In the genomic region with DNA sequence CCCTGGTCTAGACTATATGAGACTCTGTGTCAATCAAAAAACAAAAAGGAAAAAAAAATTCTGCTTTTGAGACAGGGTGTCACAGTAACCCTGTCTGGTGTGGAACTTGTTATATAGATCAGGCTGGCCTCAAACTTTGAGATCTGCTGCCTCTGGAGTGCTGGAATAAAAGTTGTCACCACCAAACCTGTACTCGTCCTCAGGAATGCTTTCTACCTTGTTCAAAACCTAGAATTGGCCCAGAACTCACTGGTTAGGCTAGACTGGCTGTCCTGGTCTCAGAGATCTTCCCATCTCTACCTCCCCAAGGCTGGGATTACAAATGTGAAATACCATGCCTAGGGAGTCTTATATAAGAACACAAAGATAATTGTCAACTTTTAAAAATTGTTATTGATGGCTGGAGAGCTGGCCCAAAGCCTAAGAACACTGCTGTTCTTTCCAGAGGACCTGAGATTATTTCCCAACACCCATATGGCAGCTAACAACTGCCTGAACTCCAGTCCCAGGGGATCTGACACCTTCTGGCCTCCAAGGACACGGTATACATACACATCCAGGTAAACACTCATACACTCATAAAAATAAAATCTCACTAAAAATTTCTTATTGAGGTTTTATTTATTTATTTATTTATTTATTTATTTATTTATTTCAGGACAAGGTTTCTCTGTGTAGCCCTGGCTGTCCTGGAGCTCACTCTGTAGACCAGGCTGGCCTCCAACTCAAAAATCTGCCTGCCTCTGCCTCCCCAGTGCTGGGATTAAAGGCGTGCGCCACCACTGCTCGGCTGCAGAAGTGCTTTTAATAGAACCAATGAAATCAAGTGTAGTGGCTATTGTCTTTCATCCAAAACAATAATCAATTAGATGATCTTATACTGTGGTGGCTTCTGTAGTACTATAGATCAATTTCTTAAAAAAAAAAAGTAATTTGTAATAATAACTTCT, we compare ENCODE assay signal across 9 mouse cellular contexts. TPM values are rescaled to one million over a fixed set of nuclear protein-coding genes. Genes with fewer than 3 reads are reported as not detected.
DNase-seq lines count a peak whose midpoint lies in the region; ATAC-seq and TF ChIP-seq lines count a peak whose summit lies in the region.
"Had no signal": no experiment of that assay in that cellular context is flagged by ENCODE, and none has a peak within 500 bp of the region (broad histone marks: within the 10 kb centered on the region; RNA-seq: fewer than 3 reads in every experiment).

No protein-coding gene starts in this region.

- no peak overlapping the region for H3K4me2 ChIP-seq in hindbrain, embryonic 16.5 days (ENCODE audit: low read length)
- H3K4me2 ChIP-seq in hindbrain, embryonic 14.5 days (replicated peaks): peak overlapping the region; percentile 74; the same call in 1 of the 2 replicates
- peak overlapping the region; percentile 70; the same call in 1 of the 2 replicates for H3K4me2 ChIP-seq in midbrain, embryonic 14.5 days (ENCODE audit: low read length)

- intact Hi-C loops in left cerebral cortex, postnatal 14 days (cut with DNase I): loop anchor here (2.0 to 10.0 kb wide), 2 partner anchors 159 to 297 kb away; no protein-coding TSS in a partner anchor

- no peaks in the 10 kb centered on the region for H3K36me3 ChIP-seq in hindbrain, embryonic 10.5 days
- no peaks in the 10 kb centered on the region for H3K36me3 ChIP-seq in hindbrain, embryonic 16.5 days (ENCODE audit: control insufficient read depth, insufficient read depth, low read length)
- H3K36me3 ChIP-seq in hindbrain, embryonic 14.5 days (replicated peaks; ENCODE audit: control insufficient read depth, insufficient read depth): no peaks in the 10 kb centered on the region
- no peaks in the 10 kb centered on the region for H3K36me3 ChIP-seq in midbrain, embryonic 14.5 days (ENCODE audit: control insufficient read depth, insufficient read depth, low read length)

- H3K9ac ChIP-seq in hindbrain, embryonic 16.5 days (ENCODE audit: low read depth, low read length): no peak overlapping the region
- peak overlapping the region; percentile 74; the same call in 1 of the 2 replicates for H3K9ac ChIP-seq in hindbrain, embryonic 14.5 days
- no peak overlapping the region; the same call in 1 of the 2 replicates for H3K9ac ChIP-seq in midbrain, embryonic 14.5 days (replicated peaks; ENCODE audit: low read length)

- H3K27me3 ChIP-seq in hindbrain, embryonic 10.5 days (ENCODE audit: insufficient read depth, poor library complexity, severe bottlenecking): no peaks in the 10 kb centered on the region
- no peaks in the 10 kb centered on the region for H3K27me3 ChIP-seq in hindbrain, embryonic 16.5 days (replicated peaks; ENCODE audit: control insufficient read depth, insufficient read depth, low read length)
- no peaks in the 10 kb centered on the region for H3K27me3 ChIP-seq in hindbrain, embryonic 14.5 days (ENCODE audit: control insufficient read depth, insufficient read depth, low read length)
- H3K27me3 ChIP-seq in midbrain, embryonic 14.5 days (ENCODE audit: control insufficient read depth, insufficient read depth, low read length): no peaks in the 10 kb centered on the region

- peak overlapping the region; percentile 91 for H3K27ac ChIP-seq in hindbrain, embryonic 10.5 days
- H3K27ac ChIP-seq in hindbrain, embryonic 16.5 days (ENCODE audit: low read depth, low read length): no peak overlapping the region
- H3K27ac ChIP-seq in bone marrow macrophage, adult 2 months (ENCODE audit: insufficient read depth, low read depth, low read length): 0 out of 2 replicates have a peak overlapping the region, but pooled peaks have one; percentile 28
- peak overlapping the region; percentile 92 for H3K27ac ChIP-seq in hindbrain, embryonic 14.5 days
- no peak overlapping the region for H3K27ac ChIP-seq in midbrain, embryonic 14.5 days (replicated peaks; ENCODE audit: low read depth, low read length)

- H3K9me3 ChIP-seq in hindbrain, embryonic 10.5 days: no peaks in the 10 kb centered on the region
- H3K9me3 ChIP-seq in hindbrain, embryonic 16.5 days (ENCODE audit: control insufficient read depth, low read length): no peaks in the 10 kb centered on the region
- H3K9me3 ChIP-seq in hindbrain, embryonic 14.5 days (ENCODE audit: control insufficient read depth, low read length): no peaks in the 10 kb centered on the region
- no peaks in the 10 kb centered on the region for H3K9me3 ChIP-seq in midbrain, embryonic 14.5 days (ENCODE audit: control insufficient read depth, low read length)

- 95% methylated on average over 5 of the region's 5 CpGs for WGBS in hindbrain, embryonic 10.5 days
- 91% methylated on average over 5 of the region's 5 CpGs for WGBS in hindbrain, embryonic 16.5 days
- 93% methylated on average over 5 of the region's 5 CpGs for WGBS in hindbrain, embryonic 14.5 days
- 96% methylated on average over 5 of the region's 5 CpGs for WGBS in midbrain, embryonic 14.5 days

- no peak for DNase-seq in hindbrain, embryonic 10.5 days (ENCODE audit: low spot score)
- DNase-seq in hindbrain, embryonic 14.5 days (ENCODE audit: low spot score): no peak
- DNase-seq in midbrain, embryonic 14.5 days: no peak
- no peak for DNase-seq in spleen, postnatal 10 days (ENCODE audit: low spot score in 2 of 2)
- no peak for DNase-seq in lung, postnatal 14 days
- DNase-seq in left cerebral cortex, postnatal 14 days (ENCODE audit: low spot score in 2 of 2): no peak
- DNase-seq: spleen, adult 18-20 months had no signal

- TF ChIP-seq POLR2A in bone marrow macrophage, adult 2 months (IDR thresholded peaks at IDR 0.05; ENCODE audit: borderline replicate concordance, low read depth, low read length): no peak

- no peak for ATAC-seq in hindbrain, embryonic 16.5 days
- ATAC-seq in hindbrain, embryonic 14.5 days (ENCODE audit: low FRiP score): no peak
- ATAC-seq in midbrain, embryonic 14.5 days (ENCODE audit: low FRiP score, low TSS enrichment): no peak

- TF ChIP-seq CTCF in bone marrow macrophage, adult 2 months (IDR thresholded peaks at IDR 0.05; ENCODE audit: low read depth, low read length): no peak

- peaks cover 27% of the 10 kb centered on the region for H3K4me1 ChIP-seq in hindbrain, embryonic 10.5 days (replicated peaks)
- peaks cover 7% of the 10 kb centered on the region for H3K4me1 ChIP-seq in hindbrain, embryonic 16.5 days (ENCODE audit: control insufficient read depth, insufficient read depth, low read depth, low read length)
- peaks cover 16% of the 10 kb centered on the region for H3K4me1 ChIP-seq in bone marrow macrophage, adult 2 months (ENCODE audit: control insufficient read depth, insufficient read depth, low read length)
- peaks cover 17% of the 10 kb centered on the region; the same call in 1 of the 2 replicates for H3K4me1 ChIP-seq in hindbrain, embryonic 14.5 days (replicated peaks; ENCODE audit: control insufficient read depth, insufficient read depth, low read length)
- peaks cover 13% of the 10 kb centered on the region; the same call in 1 of the 2 replicates for H3K4me1 ChIP-seq in midbrain, embryonic 14.5 days (ENCODE audit: control insufficient read depth, insufficient read depth, low read length)

- peak overlapping the region; percentile 72 for H3K4me3 ChIP-seq in hindbrain, embryonic 10.5 days
- H3K4me3 ChIP-seq in hindbrain, embryonic 16.5 days (ENCODE audit: low read length): no peak overlapping the region
- H3K4me3 ChIP-seq in bone marrow macrophage, adult 2 months (ENCODE audit: insufficient read depth, low read length): no peak overlapping the region
- H3K4me3 ChIP-seq in hindbrain, embryonic 14.5 days (replicated peaks; ENCODE audit: low read length): no peak overlapping the region
- H3K4me3 ChIP-seq in midbrain, embryonic 14.5 days (replicated peaks; ENCODE audit: low read depth, low read length): no peak overlapping the region

RNA-seq across cellular contexts. Expression of gene Lyrm7, which starts 1.0 kb away (rescaled TPM):
- 3.0 and 5.2 TPM in 2 replicates for polyA plus RNA-seq in hindbrain, embryonic 10.5 days (2016; fragmentation: Nextera tagmentation; extraction: Ambion mirVana)
- 10.4 and 10.6 TPM in 2 replicates for polyA plus RNA-seq in hindbrain, embryonic 16.5 days (2015; fragmentation: Nextera tagmentation; extraction: Ambion mirVana)
- polyA plus RNA-seq in bone marrow macrophage, adult 2 months (2012; ENCODE audit: insufficient read depth, insufficient read length, missing spikeins): 0.67 and 1.7 TPM in 2 replicates
- polyA plus RNA-seq in hindbrain, embryonic 14.5 days (2014; fragmentation: Nextera tagmentation; extraction: Ambion mirVana): 11.8 and 12.6 TPM in 2 replicates
- polyA plus RNA-seq in midbrain, embryonic 14.5 days (2014; fragmentation: Nextera tagmentation; extraction: Ambion mirVana): 14.4 and 15.6 TPM in 2 replicates
- 10 to 100 TPM; 19.5 to 25.9 TPM for total RNA-seq in left cerebral cortex, postnatal 14 days (2021)

RNA-seq across cellular contexts. Expression of gene Hint1, which starts 4.4 kb away (rescaled TPM):
- 626 and 627 TPM in 2 replicates for polyA plus RNA-seq in hindbrain, embryonic 10.5 days (2016; fragmentation: Nextera tagmentation; extraction: Ambion mirVana)
- polyA plus RNA-seq in hindbrain, embryonic 16.5 days (2015; fragmentation: Nextera tagmentation; extraction: Ambion mirVana): 728 and 827 TPM in 2 replicates
- 324 and 359 TPM in 2 replicates for polyA plus RNA-seq in bone marrow macrophage, adult 2 months (2012; ENCODE audit: insufficient read depth, insufficient read length, missing spikeins)
- polyA plus RNA-seq in hindbrain, embryonic 14.5 days (2014; fragmentation: Nextera tagmentation; extraction: Ambion mirVana): 791 and 878 TPM in 2 replicates
- 751 and 917 TPM in 2 replicates for polyA plus RNA-seq in midbrain, embryonic 14.5 days (2014; fragmentation: Nextera tagmentation; extraction: Ambion mirVana)
- 100 to 1,000 TPM; 276 TPM for total RNA-seq in left cerebral cortex, postnatal 14 days (2021)

RNA-seq across cellular contexts. Expression of gene Gpx3, which starts 40.5 kb away (rescaled TPM):
- 108 and 121 TPM in 2 replicates for polyA plus RNA-seq in hindbrain, embryonic 10.5 days (2016; fragmentation: Nextera tagmentation; extraction: Ambion mirVana)
- polyA plus RNA-seq in hindbrain, embryonic 16.5 days (2015; fragmentation: Nextera tagmentation; extraction: Ambion mirVana): 78.5 and 78.8 TPM in 2 replicates
- polyA plus RNA-seq in bone marrow macrophage, adult 2 months (2012; ENCODE audit: insufficient read depth, insufficient read length, missing spikeins): 10.8 and 13.8 TPM in 2 replicates
- polyA plus RNA-seq in hindbrain, embryonic 14.5 days (2014; fragmentation: Nextera tagmentation; extraction: Ambion mirVana): 67.6 and 73.6 TPM in 2 replicates
- 22.2 and 22.6 TPM in 2 replicates for polyA plus RNA-seq in midbrain, embryonic 14.5 days (2014; fragmentation: Nextera tagmentation; extraction: Ambion mirVana)
- 10 to 100 TPM in 1 of 2 experiments, 1 to 10 TPM in 1; 8.3 to 10.7 TPM for total RNA-seq in left cerebral cortex, postnatal 14 days (2021)

Comparison
In these comparisons a context has a peak if more than half of its experiments do, and no peak if none do; other contexts are left out.
1. H3K27ac ChIP-seq: peak in hindbrain, embryonic 10.5 days (single experiment), bone marrow macrophage, adult 2 months (single experiment) and hindbrain, embryonic 14.5 days (single experiment); none in hindbrain, embryonic 16.5 days (single experiment) and midbrain, embryonic 14.5 days (single experiment).